Mouse (Mus musculus) stomach, embryonic 16.5 days (tissue): ENCODE data around the gene 1110002E22Rik. TPM values are rescaled to one million over a fixed set of nuclear protein-coding genes. Genes with fewer than 3 reads are reported as not detected.

Source experiments
- ATAC-seq: fragments of 200-750 bp; cut with Nextera tagmentation; 2 replicates; pipeline ENCODE4 v1.8.0; 2017; ENCODE audit warnings: moderate number of reproducible peaks, moderate TSS enrichment; ENCODE audit not compliant: insufficient read depth, low FRiP score
- H3K27ac ChIP-seq: fragments of 300-500 bp; sonication (generic); 2 replicates; pipeline ENCODE4 v1.5.1; 2014; ENCODE audit warnings: low read length
- H3K27me3 ChIP-seq: fragments of 300-500 bp; sonication (generic); 2 replicates; pipeline ENCODE4 v1.6.1; 2014; ENCODE audit warnings: low read length, control low read depth, mixed read lengths; ENCODE audit not compliant: control insufficient read depth, insufficient read depth
- H3K36me3 ChIP-seq: fragments of 300-500 bp; sonication (generic); 2 replicates; pipeline ENCODE4 v1.6.1; 2014; ENCODE audit warnings: low read length; ENCODE audit not compliant: control insufficient read depth, insufficient read depth
- H3K4me1 ChIP-seq: fragments of 300-500 bp; sonication (generic); 2 replicates; pipeline ENCODE4 v1.6.1; 2014; ENCODE audit warnings: low read length, control low read depth, mixed read lengths; ENCODE audit not compliant: control insufficient read depth, insufficient read depth
- H3K4me2 ChIP-seq: fragments of 300-500 bp; sonication (generic); 2 replicates; pipeline ENCODE4 v1.6.1; 2014; ENCODE audit warnings: low read depth, low read length, mixed read lengths
- H3K4me3 ChIP-seq: fragments of 300-500 bp; sonication (generic); replicated peaks from 2 replicates; pipeline ENCODE4 v1.5.1; 2014; ENCODE audit warnings: mild to moderate bottlenecking, low read length
- H3K9ac ChIP-seq: fragments of 300-500 bp; sonication (generic); 2 replicates; pipeline ENCODE4 v1.6.1; 2014; ENCODE audit warnings: low read length
- H3K9me3 ChIP-seq: fragments of 300-500 bp; sonication (generic); replicated peaks from 2 replicates; pipeline ENCODE4 v1.6.1; 2016; ENCODE audit warnings: low read length, control low read depth; ENCODE audit not compliant: control insufficient read depth
- WGBS: fragments of 180-500 bp; shearing (Covaris S2); extraction: QIAGEN DNeasy Blood & Tissue Kit; methylation state at CpG from one replicate; pipeline ENCODE4 v1.1.7; 2014; 5-methylcytosine and 5-hydroxymethylcytosine counted together
- polyA plus RNA-seq: library from polyadenylated mRNA; unstranded; fragments of >200 nt; fragmentation: Nextera tagmentation; extraction: Ambion mirVana; gene quantifications from 2 replicates; pipeline ENCODE4 v1.2.1, GENCODE M21; 2015

Gene 1110002E22Rik
- polyA plus RNA-seq, 1 experiment from 2014 or later = 1.4 TPM

DNA sequence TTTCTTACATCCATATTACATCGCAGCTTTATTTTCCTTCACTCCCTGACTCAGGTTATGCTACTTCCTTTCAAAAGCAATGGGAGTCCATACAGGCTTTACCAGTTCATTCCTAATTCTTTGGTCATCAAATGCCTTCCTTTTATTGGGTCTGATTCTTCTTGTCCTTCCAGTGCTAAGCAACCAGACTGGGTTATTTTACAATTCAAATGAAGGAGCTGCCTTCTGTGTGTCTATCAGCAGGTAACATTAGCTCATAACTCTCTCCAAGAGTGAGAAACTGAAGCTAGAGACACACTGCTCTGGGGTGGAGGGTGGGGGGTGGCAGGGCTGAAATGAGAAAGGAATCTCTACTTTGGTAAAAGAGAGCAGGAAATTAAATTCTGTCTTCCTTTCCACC, 65.8 kb downstream of the 1110002E22Rik start:
- 76% methylated on average over 1 of the region's 1 CpGs for WGBS
- Histone ChIP-seq H3K36me3 (no peaks in the 10 kb centered on the region), H3K9me3 (no peaks in the 10 kb centered on the region), H3K27me3 (no peaks in the 10 kb centered on the region), H3K4me2 (no peak overlapping the region), H3K4me1 (no peaks in the 10 kb centered on the region), H3K4me3 (no peak overlapping the region), H3K9ac (no peak overlapping the region), H3K27ac (no peak overlapping the region)
- ATAC-seq = no peak

Other genes with a start within 250 kb of the 1110002E22Rik start
- 1,166 and 1,340 TPM in 2 replicates for gene H2afz, start 200.6 kb upstream of the 1110002E22Rik start, polyA plus RNA-seq
- 8.0 and 8.4 TPM in 2 replicates for gene Dnajb14, start 197.4 kb upstream of the 1110002E22Rik start, polyA plus RNA-seq
- gene Lamtor3, start 146.5 kb upstream of the 1110002E22Rik start, polyA plus RNA-seq = 113 and 118 TPM in 2 replicates
- 17.3 and 18.0 TPM in 2 replicates for gene Dapp1, start 83.5 kb upstream of the 1110002E22Rik start, polyA plus RNA-seq
- gene Gm5105, start 2.3 kb downstream of the 1110002E22Rik start, polyA plus RNA-seq = 0.14 and 0.19 TPM in 2 replicates
- gene Trmt10a, start 78.4 kb downstream of the 1110002E22Rik start, polyA plus RNA-seq = 8.0 and 9.2 TPM in 2 replicates
- gene Mttp, start 79.9 kb downstream of the 1110002E22Rik start, polyA plus RNA-seq = 56.2 and 63.7 TPM in 2 replicates
- 0.13 and 0.32 TPM in 2 replicates for gene 4930579F01Rik, start 128.8 kb downstream of the 1110002E22Rik start, polyA plus RNA-seq
- 0.79 and 1.6 TPM in 2 replicates for gene Adh7, start 152.7 kb downstream of the 1110002E22Rik start, polyA plus RNA-seq
- gene Adh1, start 195.9 kb downstream of the 1110002E22Rik start, polyA plus RNA-seq = 63.3 and 92.5 TPM in 2 replicates
- gene Adh6a, start 248.2 kb downstream of the 1110002E22Rik start, polyA plus RNA-seq = 0.16 and 0.32 TPM in 2 replicates